Mouse (Mus musculus): ENCODE measurements at regions not wholly inside any gene's neighbourhood (a gene's known extent, or its start where the extent isn't known, plus 50 kb on each side); places are given as distances from the start of the nearest gene placed in this dataset.

DNA sequence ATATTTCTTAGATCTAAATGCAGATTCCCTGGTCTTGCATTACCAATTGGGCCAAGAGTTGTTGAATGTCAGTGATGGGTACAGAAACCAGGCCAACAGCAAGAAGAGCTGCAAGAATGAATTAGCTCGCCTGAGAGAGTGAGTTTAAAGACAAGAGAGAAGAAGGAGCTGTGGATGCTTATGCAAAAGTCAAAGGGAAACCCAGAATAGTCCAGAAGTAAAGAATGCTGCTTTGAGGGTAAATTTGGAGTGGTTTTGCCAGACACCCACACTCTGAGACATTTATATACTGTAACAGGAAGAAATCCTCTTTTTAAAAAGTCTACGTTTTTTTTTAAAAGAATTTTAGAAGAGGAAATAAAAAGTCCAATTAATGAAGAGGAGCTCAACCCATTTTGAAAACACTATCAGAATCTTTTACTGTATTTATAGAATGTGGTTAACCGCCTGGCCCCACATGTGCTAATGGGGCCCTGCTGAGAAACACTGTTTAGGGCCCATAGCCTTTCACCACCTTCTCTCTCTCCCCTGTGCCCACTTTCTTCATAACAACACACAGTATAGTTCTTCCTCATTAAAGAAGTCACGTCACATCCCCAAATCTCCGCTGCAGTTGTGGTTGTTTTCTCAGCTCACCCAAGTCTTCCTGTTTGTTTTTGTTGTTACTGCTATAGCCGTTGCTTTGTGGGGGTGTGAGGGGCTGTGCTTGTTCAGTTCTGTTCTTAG, 158.0 kb upstream of the Cited2 start:
- no peak for ATAC-seq (ENCODE audit: extremely low read depth, insufficient number of reproducible peaks, low FRiP score, low TSS enrichment)
- Histone ChIP-seq H3K36me3 (no peaks in the 10 kb centered on the region), H3K4me1 (peaks cover 44% of the 10 kb centered on the region), H3K9me3 (no peaks in the 10 kb centered on the region), H3K4me2 (no peak overlapping the region), H3K4me3 (no peak overlapping the region), H3K27me3 (replicated peaks) (no peaks in the 10 kb centered on the region), H3K27ac (replicated peaks) (no peak overlapping the region), H3K9ac (no peak overlapping the region)
- WGBS: 65% methylated on average over 6 of the region's 6 CpGs

- H3K9me3 ChIP-seq: no peaks in the 10 kb centered on the region
- peaks cover 26% of the 10 kb centered on the region for H3K4me1 ChIP-seq
- H3K4me2 ChIP-seq: no peak overlapping the region
- no peaks in the 10 kb centered on the region for H3K27me3 ChIP-seq (replicated peaks)
- H3K36me3 ChIP-seq: no peaks in the 10 kb centered on the region
- no peak for ATAC-seq (ENCODE audit: extremely low read depth, insufficient number of reproducible peaks, low FRiP score, low TSS enrichment)
- no peak overlapping the region for H3K27ac ChIP-seq (replicated peaks)
- WGBS: 72% methylated on average over 5 of the region's 5 CpGs
- no peak overlapping the region for H3K4me3 ChIP-seq
- no peak overlapping the region for H3K9ac ChIP-seq
Measured at GRCm38 (mm10) chr10:17566975-17567374, 156.0 kb upstream of the Cited2 start.

- Histone ChIP-seq H3K36me3 (no peaks in the 10 kb centered on the region), H3K4me2 (no peak overlapping the region), H3K4me1 (peaks cover 20% of the 10 kb centered on the region), H3K27me3 (replicated peaks) (no peaks in the 10 kb centered on the region), H3K9me3 (no peaks in the 10 kb centered on the region), H3K4me3 (no peak overlapping the region), H3K27ac (replicated peaks) (no peak overlapping the region), H3K9ac (no peak overlapping the region)
- WGBS: 66% methylated on average over 3 of the region's 3 CpGs
- no peak for ATAC-seq (ENCODE audit: extremely low read depth, insufficient number of reproducible peaks, low FRiP score, low TSS enrichment)
Measured at GRCm38 (mm10) chr10:17567631-17568030, 155.4 kb upstream of the Cited2 start.

GRCm38 (mm10) chr10:17569577-17570113, 153.4 kb upstream of the Cited2 start:
- H3K4me3 ChIP-seq: no peak overlapping the region
- no peaks in the 10 kb centered on the region for H3K27me3 ChIP-seq (replicated peaks)
- no peak overlapping the region for H3K27ac ChIP-seq (replicated peaks)
- H3K9ac ChIP-seq: no peak overlapping the region
- no peaks in the 10 kb centered on the region for H3K36me3 ChIP-seq
- WGBS: 84% methylated on average over 6 of the region's 6 CpGs
- no peak overlapping the region for H3K4me2 ChIP-seq
- peaks cover 6% of the 10 kb centered on the region for H3K4me1 ChIP-seq
- H3K9me3 ChIP-seq: no peaks in the 10 kb centered on the region
- no peak for ATAC-seq (ENCODE audit: extremely low read depth, insufficient number of reproducible peaks, low FRiP score, low TSS enrichment)

- WGBS: 36% methylated on average over 3 of the region's 3 CpGs
- Histone ChIP-seq H3K4me2 (no peak overlapping the region), H3K4me1 (peaks cover 27% of the 10 kb centered on the region), H3K4me3 (no peak overlapping the region), H3K36me3 (no peaks in the 10 kb centered on the region), H3K9ac (no peak overlapping the region), H3K27me3 (replicated peaks) (no peaks in the 10 kb centered on the region), H3K9me3 (no peaks in the 10 kb centered on the region), H3K27ac (replicated peaks) (peak overlapping the region; percentile 75)
- no peak for ATAC-seq (ENCODE audit: extremely low read depth, insufficient number of reproducible peaks, low FRiP score, low TSS enrichment)
Measured at GRCm38 (mm10) chr10:17574894-17575293, 148.1 kb upstream of the Cited2 start.

DNA sequence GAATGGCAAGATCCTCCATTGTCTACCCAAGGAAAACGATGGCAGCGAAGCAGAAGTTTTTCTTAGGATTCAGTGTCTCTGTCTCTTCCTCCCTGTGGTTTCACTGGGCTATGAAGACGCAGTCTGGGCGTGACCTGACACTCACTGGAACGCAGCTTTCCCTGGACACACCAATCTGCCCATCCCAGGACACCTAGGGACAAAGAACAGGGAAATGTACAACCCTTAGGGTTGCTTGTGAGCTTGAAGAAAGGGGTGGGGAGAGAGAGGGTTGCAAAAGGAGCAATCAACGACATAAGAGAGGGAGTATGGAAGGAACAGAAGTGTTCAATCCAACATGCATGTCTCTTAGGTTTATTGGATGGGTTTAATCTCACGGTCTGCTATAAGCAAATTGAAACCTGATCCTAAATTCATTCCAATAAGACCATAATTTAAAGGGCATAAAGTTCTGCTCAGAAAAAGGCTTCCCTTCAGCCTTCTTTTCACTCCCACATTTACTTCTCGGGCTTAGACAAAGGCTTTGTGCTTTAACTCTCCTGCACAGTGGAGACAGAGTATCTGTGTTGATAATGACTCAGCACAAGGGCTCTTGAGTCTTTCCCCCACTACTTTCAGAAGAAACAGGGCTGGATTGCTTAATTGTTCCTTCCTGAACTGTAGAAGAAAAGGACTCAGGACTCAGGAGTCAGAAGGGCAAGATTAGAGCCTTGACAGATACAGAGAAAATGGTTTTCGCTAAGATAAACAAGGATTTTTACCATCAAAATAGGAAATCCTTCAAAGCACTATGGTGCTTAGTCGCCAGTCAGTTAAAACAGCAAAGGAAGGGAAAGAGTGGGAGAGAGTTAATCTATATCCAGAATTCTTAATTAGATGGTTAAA, 147.3 kb upstream of the Cited2 start:
- no peaks in the 10 kb centered on the region for H3K27me3 ChIP-seq (replicated peaks)
- peak; percentile 46; the same call in 1 of the 2 replicates for ATAC-seq (ENCODE audit: extremely low read depth, insufficient number of reproducible peaks, low FRiP score, low TSS enrichment)
- 48% methylated on average over 10 of the region's 10 CpGs for WGBS
- 0 out of 2 replicates have a peak overlapping the region, but pooled peaks have one; percentile 7 for H3K4me2 ChIP-seq
- H3K4me1 ChIP-seq: peaks cover 27% of the 10 kb centered on the region
- H3K9me3 ChIP-seq: no peaks in the 10 kb centered on the region
- H3K9ac ChIP-seq: no peak overlapping the region
- no peak overlapping the region for H3K4me3 ChIP-seq
- no peaks in the 10 kb centered on the region for H3K36me3 ChIP-seq
- H3K27ac ChIP-seq (replicated peaks): peak overlapping the region; percentile 75

GRCm38 (mm10) chr10:17576333-17576750, 146.7 kb upstream of the Cited2 start:
- H3K9me3 ChIP-seq: no peaks in the 10 kb centered on the region
- no peak for ATAC-seq (ENCODE audit: extremely low read depth, insufficient number of reproducible peaks, low FRiP score, low TSS enrichment)

DNA sequence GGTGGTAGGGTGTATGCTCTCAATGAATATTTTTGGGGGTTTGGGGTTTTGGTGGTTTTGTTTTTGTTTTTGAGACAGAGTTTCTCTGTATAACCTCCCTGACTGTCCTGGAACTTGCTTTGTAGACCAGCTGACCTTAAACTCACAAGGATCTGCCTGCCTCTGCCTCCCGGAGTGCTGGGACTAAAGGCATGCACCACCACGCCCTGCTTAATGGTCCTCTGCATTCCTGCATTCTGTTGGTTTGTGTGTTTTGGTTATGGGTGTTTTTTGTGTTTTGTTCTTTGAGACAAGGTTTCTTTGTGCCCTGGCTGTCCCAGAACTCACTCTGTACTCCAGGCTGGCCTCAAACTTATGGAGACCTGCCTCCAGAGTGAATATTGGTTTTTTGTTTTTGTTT, 143.6 kb upstream of the Cited2 start:
- Histone ChIP-seq H3K36me3 (no peaks in the 10 kb centered on the region), H3K9me3 (no peaks in the 10 kb centered on the region), H3K4me3 (no peak overlapping the region), H3K27ac (replicated peaks) (no peak overlapping the region), H3K27me3 (replicated peaks) (no peaks in the 10 kb centered on the region), H3K4me1 (peaks cover 25% of the 10 kb centered on the region), H3K4me2 (no peak overlapping the region), H3K9ac (no peak overlapping the region)
- 84% methylated on average over 2 of the region's 2 CpGs for WGBS
- no peak for ATAC-seq (ENCODE audit: extremely low read depth, insufficient number of reproducible peaks, low FRiP score, low TSS enrichment)

More at GRCm38 (mm10) chr10:17576333-17576750, 146.7 kb upstream of the Cited2 start:
- H3K9ac ChIP-seq: no peak overlapping the region
- no peaks in the 10 kb centered on the region for H3K27me3 ChIP-seq (replicated peaks)
- H3K4me3 ChIP-seq: no peak overlapping the region
- H3K4me2 ChIP-seq: no peak overlapping the region
- peaks cover 27% of the 10 kb centered on the region for H3K4me1 ChIP-seq
- no peaks in the 10 kb centered on the region for H3K36me3 ChIP-seq
- H3K27ac ChIP-seq (replicated peaks): peak overlapping the region; percentile 75

DNA sequence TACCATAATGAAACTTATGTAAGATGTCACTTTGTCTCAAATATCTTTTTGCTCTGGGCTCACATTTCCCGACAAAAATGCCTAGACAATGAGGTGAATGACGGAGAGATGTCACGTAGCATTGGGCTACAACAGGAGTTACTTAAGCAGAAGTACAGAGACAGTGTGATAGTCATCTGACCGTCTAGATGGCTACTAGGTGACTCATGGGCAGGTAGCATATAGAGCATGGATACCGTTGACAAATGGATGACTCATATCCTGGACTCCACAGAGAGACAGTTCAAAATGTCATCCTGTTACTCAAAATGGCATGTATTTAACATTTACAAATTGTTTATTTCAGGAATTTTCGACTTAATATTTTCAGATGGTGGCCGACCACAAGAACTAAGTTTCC, 138.2 kb upstream of the Cited2 start:
- Histone ChIP-seq H3K4me3 (no peak overlapping the region), H3K9me3 (no peaks in the 10 kb centered on the region), H3K4me2 (no peak overlapping the region), H3K27ac (replicated peaks) (no peak overlapping the region), H3K4me1 (no peaks in the 10 kb centered on the region), H3K27me3 (replicated peaks) (no peaks in the 10 kb centered on the region), H3K9ac (no peak overlapping the region), H3K36me3 (no peaks in the 10 kb centered on the region)
- ATAC-seq (ENCODE audit: extremely low read depth, insufficient number of reproducible peaks, low FRiP score, low TSS enrichment): no peak
- 75% methylated on average over 7 of the region's 7 CpGs for WGBS

DNA sequence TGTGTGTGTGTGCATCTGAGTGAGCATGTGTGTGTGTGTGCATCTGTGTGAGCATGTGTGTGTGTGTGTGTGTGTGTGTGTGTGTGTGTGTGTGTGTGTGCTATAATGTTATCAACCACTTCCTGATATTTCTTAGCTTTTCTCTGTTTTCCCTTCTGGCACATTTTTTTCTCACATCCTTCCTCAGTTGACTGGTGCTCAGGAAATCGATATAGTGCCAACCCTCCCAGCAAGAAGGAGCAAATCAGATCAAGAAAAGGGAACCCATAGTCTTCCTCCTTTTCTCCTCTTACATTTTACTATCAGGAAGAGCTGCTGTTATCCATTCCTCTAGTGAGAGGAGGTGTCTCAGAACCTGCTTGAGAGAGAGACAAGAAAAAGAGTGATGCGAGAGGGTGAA, 136.1 kb upstream of the Cited2 start:
- no peaks in the 10 kb centered on the region for H3K9me3 ChIP-seq
- no peaks in the 10 kb centered on the region for H3K4me1 ChIP-seq
- H3K4me2 ChIP-seq: no peak overlapping the region
- H3K9ac ChIP-seq: no peak overlapping the region
- ATAC-seq (ENCODE audit: extremely low read depth, insufficient number of reproducible peaks, low FRiP score, low TSS enrichment): no peak
- no peak overlapping the region for H3K4me3 ChIP-seq
- WGBS: 78% methylated on average over 2 of the region's 2 CpGs
- H3K27me3 ChIP-seq (replicated peaks): no peaks in the 10 kb centered on the region
- no peaks in the 10 kb centered on the region for H3K36me3 ChIP-seq
- no peak overlapping the region for H3K27ac ChIP-seq (replicated peaks)

- Histone ChIP-seq H3K27ac (replicated peaks) (no peak overlapping the region), H3K4me2 (no peak overlapping the region), H3K4me3 (no peak overlapping the region), H3K9ac (no peak overlapping the region), H3K4me1 (peaks cover 6% of the 10 kb centered on the region), H3K27me3 (replicated peaks) (no peaks in the 10 kb centered on the region), H3K36me3 (no peaks in the 10 kb centered on the region), H3K9me3 (no peaks in the 10 kb centered on the region)
- no peak for ATAC-seq (ENCODE audit: extremely low read depth, insufficient number of reproducible peaks, low FRiP score, low TSS enrichment)
- WGBS: 57% methylated on average over 4 of the region's 4 CpGs
Measured at GRCm38 (mm10) chr10:17589136-17589535, 133.9 kb upstream of the Cited2 start.
